Mouse (Mus musculus): ENCODE results near the gene Map3k3.

- TF ChIP-seq POLR2A (IDR thresholded peaks at IDR 0.05; ENCODE audit: borderline replicate concordance, low read depth, low read length) (no peak), CTCF (IDR thresholded peaks at IDR 0.05; ENCODE audit: low read depth, low read length) (no peak)
These were observed 10.6 kb upstream of the Map3k3 start for GRCm38 (mm10) chr11:106073774-106074173.
